Mouse (Mus musculus) naive thymus-derived CD4-positive, alpha-beta T cell, adult 2 months (primary cell): ENCODE measurements around the gene Cog5.

Source experiments
- DNase-seq: peaks from one replicate; pipeline ENCODE4 v3.0.0-alpha.2; 2011; ENCODE audit warnings: low read depth

The Cog5 gene

GRCm38 (mm10) chr12:31823671-31824070, 169.0 kb downstream of the Cog5 start:
- no peak for DNase-seq

GRCm38 (mm10) chr12:31824831-31825230, 170.2 kb downstream of the Cog5 start:
- DNase-seq = no peak

GRCm38 (mm10) chr12:31825821-31826220, 171.2 kb downstream of the Cog5 start:
- no peak for DNase-seq

GRCm38 (mm10) chr12:31826476-31826875, 171.8 kb downstream of the Cog5 start:
- no peak for DNase-seq

GRCm38 (mm10) chr12:31835480-31835879, 180.8 kb downstream of the Cog5 start:
- no peak for DNase-seq

- DNase-seq = no peak
Observed at GRCm38 (mm10) chr12:31836211-31836610, 181.5 kb downstream of the Cog5 start.

GRCm38 (mm10) chr12:31838521-31838920, 183.9 kb downstream of the Cog5 start:
- no peak for DNase-seq

- no peak for DNase-seq
Observed at GRCm38 (mm10) chr12:31839249-31839648, 184.6 kb downstream of the Cog5 start.

- no peak for DNase-seq
Observed at GRCm38 (mm10) chr12:31846077-31846476, 191.4 kb downstream of the Cog5 start.

- DNase-seq = no peak
Observed at GRCm38 (mm10) chr12:31848630-31849415, 194.2 kb downstream of the Cog5 start.

- no peak for DNase-seq
Observed at GRCm38 (mm10) chr12:31849601-31850000, 194.9 kb downstream of the Cog5 start.

- DNase-seq = no peak
Observed at GRCm38 (mm10) chr12:31854039-31854438, 199.4 kb downstream of the Cog5 start.

- no peak for DNase-seq
Observed at GRCm38 (mm10) chr12:31854817-31855216, 200.1 kb downstream of the Cog5 start.

- DNase-seq = no peak
Observed at GRCm38 (mm10) chr12:31857784-31858183, 203.1 kb downstream of the Cog5 start.

- no peak for DNase-seq
Observed at GRCm38 (mm10) chr12:31862668-31863538, 208.2 kb downstream of the Cog5 start.

- no peak for DNase-seq
Observed at GRCm38 (mm10) chr12:31876775-31877174, 222.1 kb downstream of the Cog5 start.

- DNase-seq = no peak
Observed at GRCm38 (mm10) chr12:31882736-31883135, 228.1 kb downstream of the Cog5 start.

- DNase-seq = no peak
Observed at GRCm38 (mm10) chr12:31884365-31884764, 229.7 kb downstream of the Cog5 start.

GRCm38 (mm10) chr12:31885084-31885483, 230.4 kb downstream of the Cog5 start:
- DNase-seq = no peak

GRCm38 (mm10) chr12:31885844-31886606, 231.4 kb downstream of the Cog5 start:
- no peak for DNase-seq

GRCm38 (mm10) chr12:31890685-31891084, 236.0 kb downstream of the Cog5 start:
- no peak for DNase-seq

- DNase-seq = no peak
Observed at GRCm38 (mm10) chr12:31892079-31892478, 237.4 kb downstream of the Cog5 start.
